ENCODE assay signal across 16 mouse cellular contexts in the genomic region with DNA sequence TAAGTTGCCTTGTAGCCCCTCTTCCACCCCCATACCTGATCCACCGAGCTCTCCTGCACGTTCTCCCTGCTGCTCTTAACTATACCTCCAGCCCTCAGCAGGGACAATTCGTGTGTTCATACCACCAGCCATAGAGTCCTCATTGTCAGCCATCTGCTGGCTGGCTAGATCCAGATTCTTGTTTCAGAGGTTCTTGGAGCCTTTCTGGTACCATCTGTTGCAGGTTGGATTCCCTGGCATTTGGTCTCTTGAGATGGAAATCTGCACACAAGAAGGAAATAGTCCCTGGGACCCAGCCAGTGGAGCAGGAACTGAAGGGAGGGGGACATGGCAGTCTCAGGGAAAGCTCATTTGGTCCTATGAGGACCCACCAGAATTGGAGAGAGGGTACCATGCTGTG. TPM values are rescaled to one million over a fixed set of nuclear protein-coding genes. Genes with fewer than 3 reads are reported as not detected.
A peak's percentile ranks its signal among the peaks of the same experiment; 100 is the strongest.
DNase-seq lines count a peak whose midpoint lies in the region; ATAC-seq and TF ChIP-seq lines count a peak whose summit lies in the region.
"Had no signal": no experiment of that assay in that cellular context is flagged by ENCODE, and none has a peak within 500 bp of the region (broad histone marks: within the 10 kb centered on the region; RNA-seq: fewer than 3 reads in every experiment).

No protein-coding gene starts in this region.

- DNase-seq in brain, embryonic 18.5 days (ENCODE audit: low read depth, low spot score), result peak; percentile 39
- peak; percentile 77 to 92 for DNase-seq in cerebellum, adult 2 months
- DNase-seq in layer of hippocampus, adult 8-10 months (ENCODE audit: low spot score in 2 of 2), result peak; percentile 53 to 77
- DNase-seq in right cerebral cortex, adult 18-20 months, result peak; percentile 29
- DNase-seq in testis, postnatal 10 days (ENCODE audit: low spot score), result no peak
- DNase-seq: adrenal gland, postnatal 10 days; kidney, postnatal 14 days; lung, embryonic 14.5 days; retina, postnatal 1 day had no signal

- no peaks in the 10 kb centered on the region for H3K36me3 ChIP-seq in kidney, embryonic 14.5 days (ENCODE audit: control insufficient read depth, insufficient read depth, low read length)
- H3K36me3 ChIP-seq: limb, embryonic 13.5 days; midbrain, embryonic 10.5 days had no signal

- H3K27me3 ChIP-seq in cerebellum, adult 2 months (ENCODE audit: control insufficient read depth, insufficient read depth, low read length), result no peaks in the 10 kb centered on the region
- no peaks in the 10 kb centered on the region; the same call in 1 of the 2 replicates for H3K27me3 ChIP-seq in kidney, embryonic 14.5 days (ENCODE audit: control insufficient read depth, insufficient read depth, low read length)
- H3K27me3 ChIP-seq: CH12.LX; limb, embryonic 13.5 days had no signal

- no peak for TF ChIP-seq CTCF in cerebellum, adult 2 months (IDR thresholded peaks at IDR 0.05; ENCODE audit: borderline replicate concordance, insufficient read depth, low read depth, low read length)

- TF ChIP-seq POLR2A in cerebellum, adult 2 months (IDR thresholded peaks at IDR 0.05; ENCODE audit: borderline replicate concordance, insufficient read depth, low read length), result no peak

- no peak for ATAC-seq in granulocyte monocyte progenitor cell, adult 5-6 weeks (replicated peaks; ENCODE audit: poor library complexity, severe bottlenecking)
- no peak for ATAC-seq in kidney, embryonic 14.5 days (ENCODE audit: low FRiP score, low TSS enrichment)
- ATAC-seq: inflammation-experienced regulatory T-cells, adult 6 months had no signal

- no peak overlapping the region for H3K4me3 ChIP-seq in cerebellum, adult 2 months (replicated peaks; ENCODE audit: insufficient read depth, low read depth, low read length)
- H3K4me3 ChIP-seq in kidney, embryonic 14.5 days (ENCODE audit: low read length), result no peak overlapping the region
- H3K4me3 ChIP-seq: erythroblast, embryonic 14.5 days; limb, embryonic 13.5 days; midbrain, embryonic 10.5 days had no signal

- no peak overlapping the region for H3K27ac ChIP-seq in cerebellum, adult 2 months (ENCODE audit: insufficient read depth, low read length)
- no peak overlapping the region for H3K27ac ChIP-seq in kidney, embryonic 14.5 days (ENCODE audit: low read depth, low read length)
- H3K27ac ChIP-seq: limb, embryonic 13.5 days; midbrain, embryonic 10.5 days had no signal

- no peaks in the 10 kb centered on the region for H3K9me3 ChIP-seq in kidney, embryonic 14.5 days (ENCODE audit: control insufficient read depth, low read length)
- H3K9me3 ChIP-seq: limb, embryonic 13.5 days; midbrain, embryonic 10.5 days had no signal

- peaks cover 10% of the 10 kb centered on the region for H3K4me1 ChIP-seq in cerebellum, adult 2 months (ENCODE audit: control insufficient read depth, insufficient read depth, low read length)
- H3K4me1 ChIP-seq in kidney, embryonic 14.5 days (ENCODE audit: control insufficient read depth, insufficient read depth, low read length), result peaks cover 6% of the 10 kb centered on the region; the same call in 1 of the 2 replicates

- no peak overlapping the region for H3K9ac ChIP-seq in kidney, embryonic 14.5 days (ENCODE audit: low read depth, low read length)
- H3K9ac ChIP-seq: limb, embryonic 13.5 days; lung, embryonic 14.5 days had no signal

- WGBS in cerebellum, adult 2 months, result 8% methylated on average over 3 of the region's 3 CpGs
- WGBS in kidney, embryonic 14.5 days, result 76% methylated on average over 3 of the region's 3 CpGs

- no peak overlapping the region for H3K4me2 ChIP-seq in kidney, embryonic 14.5 days (replicated peaks; ENCODE audit: low read depth, low read length)
- H3K4me2 ChIP-seq: limb, embryonic 13.5 days; lung, embryonic 14.5 days had no signal

RNA-seq across cellular contexts. Expression of gene Dlk1, which starts 39.1 kb away (rescaled TPM):
- polyA plus RNA-seq in cerebellum, adult 2 months (2012; rRNA removed), result 23.7 and 26.6 TPM in 2 replicates
- 10 to 100 TPM in 1 of 4 experiments, 1 to 10 TPM in 3; 6.6 to 10.6 (median 7.2) TPM for total RNA-seq in layer of hippocampus, adult 8-10 months (2022)
- total RNA-seq in granulocyte monocyte progenitor cell, adult 5-6 weeks (2014; fragmentation: Nextera tagmentation), result not detected in 2 replicates
- total RNA-seq in granulocyte monocyte progenitor cell, adult 5-6 weeks (2017), result not detected in 2 replicates
- 51.1 and 52.4 TPM in 2 replicates for polyA plus RNA-seq in kidney, embryonic 14.5 days (2014; fragmentation: Nextera tagmentation; extraction: Ambion mirVana)
- total RNA-seq: CH12.LX had no signal
- polyA plus RNA-seq: inflammation-experienced regulatory T-cells, adult 6 months had no signal

Comparison
In these comparisons a context has a peak if more than half of its experiments do, and no peak if none do; other contexts are left out.
1. RNA of gene Dlk1, which starts 39.1 kb away (total RNA-seq): 6.6 to 10.6 TPM in layer of hippocampus, adult 8-10 months; not detected in granulocyte monocyte progenitor cell, adult 5-6 weeks; every median in the first group is over 4 times any median in the second.